In genomic region chr3:93360045-93360444, GRCm38 (mm10) we compare ENCODE assay signal across 9 mouse cellular contexts. TPM values are rescaled to one million over a fixed set of nuclear protein-coding genes. Genes with fewer than 3 reads are reported as not detected.
DNase-seq lines count a peak whose midpoint lies in the region; ATAC-seq lines count a peak whose summit lies in the region.
"Had no signal": no experiment of that assay in that cellular context is flagged by ENCODE, and none has a peak within 500 bp of the region (broad histone marks: within the 10 kb centered on the region; RNA-seq: fewer than 3 reads in every experiment).

No protein-coding gene starts in this region.

- H3K4me3 ChIP-seq in intestine, embryonic 14.5 days (ENCODE audit: low read depth, low read length) = no peak overlapping the region
- no peak overlapping the region for H3K4me3 ChIP-seq in intestine, embryonic 16.5 days (ENCODE audit: low read length)
- no peak overlapping the region for H3K4me3 ChIP-seq in forebrain, embryonic 14.5 days (ENCODE audit: low read depth, low read length)
- H3K4me3 ChIP-seq in kidney, embryonic 14.5 days (ENCODE audit: low read length) = no peak overlapping the region
- no peak overlapping the region for H3K4me3 ChIP-seq in liver, embryonic 11.5 days (ENCODE audit: low read depth, low read length)
- H3K4me3 ChIP-seq: erythroblast, embryonic 14.5 days had no signal

- H3K4me1 ChIP-seq in intestine, embryonic 14.5 days (replicated peaks; ENCODE audit: control insufficient read depth, insufficient read depth, low read length) = no peaks in the 10 kb centered on the region
- H3K4me1 ChIP-seq in intestine, embryonic 16.5 days (ENCODE audit: control insufficient read depth, insufficient read depth, low read length) = no peaks in the 10 kb centered on the region
- H3K4me1 ChIP-seq in forebrain, embryonic 14.5 days (ENCODE audit: control insufficient read depth, insufficient read depth, low read length) = no peaks in the 10 kb centered on the region
- H3K4me1 ChIP-seq in kidney, embryonic 14.5 days (ENCODE audit: control insufficient read depth, insufficient read depth, low read length) = no peaks in the 10 kb centered on the region
- H3K4me1 ChIP-seq in liver, embryonic 11.5 days (replicated peaks; ENCODE audit: control insufficient read depth, insufficient read depth, low read length) = no peaks in the 10 kb centered on the region

- H3K36me3 ChIP-seq in intestine, embryonic 14.5 days (ENCODE audit: control insufficient read depth, insufficient read depth, low read length) = no peaks in the 10 kb centered on the region
- no peaks in the 10 kb centered on the region for H3K36me3 ChIP-seq in intestine, embryonic 16.5 days (ENCODE audit: control insufficient read depth, insufficient read depth, low read length)
- H3K36me3 ChIP-seq in forebrain, embryonic 14.5 days (ENCODE audit: control insufficient read depth, insufficient read depth, low read length) = no peaks in the 10 kb centered on the region
- H3K36me3 ChIP-seq in kidney, embryonic 14.5 days (ENCODE audit: control insufficient read depth, insufficient read depth, low read length) = no peaks in the 10 kb centered on the region
- no peaks in the 10 kb centered on the region for H3K36me3 ChIP-seq in liver, embryonic 11.5 days (ENCODE audit: control insufficient read depth, insufficient read depth, low read length)

- H3K27me3 ChIP-seq in intestine, embryonic 14.5 days (replicated peaks; ENCODE audit: control insufficient read depth, insufficient read depth, low read length) = no peaks in the 10 kb centered on the region
- no peaks in the 10 kb centered on the region for H3K27me3 ChIP-seq in intestine, embryonic 16.5 days (replicated peaks; ENCODE audit: control insufficient read depth, insufficient read depth, low read length)
- H3K27me3 ChIP-seq in forebrain, embryonic 14.5 days (replicated peaks; ENCODE audit: control insufficient read depth, insufficient read depth, low read length) = no peaks in the 10 kb centered on the region
- no peaks in the 10 kb centered on the region for H3K27me3 ChIP-seq in kidney, embryonic 14.5 days (ENCODE audit: control insufficient read depth, insufficient read depth, low read length)
- no peaks in the 10 kb centered on the region for H3K27me3 ChIP-seq in liver, embryonic 11.5 days (replicated peaks; ENCODE audit: control insufficient read depth, insufficient read depth, low read length)

- H3K27ac ChIP-seq in intestine, embryonic 14.5 days (ENCODE audit: low read depth) = no peak overlapping the region
- H3K27ac ChIP-seq in intestine, embryonic 16.5 days (ENCODE audit: low read length) = no peak overlapping the region
- no peak overlapping the region for H3K27ac ChIP-seq in forebrain, embryonic 14.5 days (ENCODE audit: low read depth, low read length)
- H3K27ac ChIP-seq in kidney, embryonic 14.5 days (ENCODE audit: low read depth, low read length) = no peak overlapping the region
- no peak overlapping the region for H3K27ac ChIP-seq in liver, embryonic 11.5 days (ENCODE audit: low read depth, low read length)

- 21% methylated on average over 7 of the region's 7 CpGs for WGBS in intestine, embryonic 14.5 days
- WGBS in intestine, embryonic 16.5 days = 21% methylated on average over 7 of the region's 7 CpGs
- 18% methylated on average over 7 of the region's 7 CpGs for WGBS in forebrain, embryonic 14.5 days
- 15% methylated on average over 7 of the region's 7 CpGs for WGBS in kidney, embryonic 14.5 days
- 21% methylated on average over 7 of the region's 7 CpGs for WGBS in liver, embryonic 11.5 days

- ATAC-seq in intestine, embryonic 14.5 days (replicated peaks; ENCODE audit: low FRiP score, low TSS enrichment, low read depth) = no peak
- ATAC-seq in intestine, embryonic 16.5 days = no peak
- ATAC-seq in forebrain, embryonic 14.5 days = no peak
- ATAC-seq in kidney, embryonic 14.5 days (ENCODE audit: low FRiP score, low TSS enrichment) = peak; percentile 70; the same call in 1 of the 2 replicates
- ATAC-seq in liver, embryonic 11.5 days (replicated peaks; ENCODE audit: low FRiP score) = peak; percentile 43; the same call in 1 of the 2 replicates

- no peaks in the 10 kb centered on the region for H3K9me3 ChIP-seq in intestine, embryonic 14.5 days (ENCODE audit: control insufficient read depth, low read length)
- no peaks in the 10 kb centered on the region for H3K9me3 ChIP-seq in intestine, embryonic 16.5 days (ENCODE audit: control insufficient read depth, low read length)
- H3K9me3 ChIP-seq in forebrain, embryonic 14.5 days (replicated peaks; ENCODE audit: control insufficient read depth, low read length) = no peaks in the 10 kb centered on the region
- H3K9me3 ChIP-seq in kidney, embryonic 14.5 days (ENCODE audit: control insufficient read depth, low read length) = no peaks in the 10 kb centered on the region
- no peaks in the 10 kb centered on the region for H3K9me3 ChIP-seq in liver, embryonic 11.5 days (ENCODE audit: control insufficient read depth, low read length)

- no peak overlapping the region for H3K9ac ChIP-seq in intestine, embryonic 14.5 days (ENCODE audit: low read length)
- H3K9ac ChIP-seq in intestine, embryonic 16.5 days (ENCODE audit: low read depth, low read length) = no peak overlapping the region
- H3K9ac ChIP-seq in forebrain, embryonic 14.5 days (ENCODE audit: low read length) = no peak overlapping the region
- H3K9ac ChIP-seq in kidney, embryonic 14.5 days (ENCODE audit: low read depth, low read length) = no peak overlapping the region
- H3K9ac ChIP-seq in liver, embryonic 11.5 days (ENCODE audit: low read depth, low read length) = no peak overlapping the region

- no peak overlapping the region for H3K4me2 ChIP-seq in intestine, embryonic 14.5 days (ENCODE audit: low read length)
- no peak overlapping the region for H3K4me2 ChIP-seq in intestine, embryonic 16.5 days (ENCODE audit: low read depth, low read length)
- H3K4me2 ChIP-seq in forebrain, embryonic 14.5 days (ENCODE audit: low read length) = no peak overlapping the region
- no peak overlapping the region for H3K4me2 ChIP-seq in kidney, embryonic 14.5 days (replicated peaks; ENCODE audit: low read depth, low read length)
- H3K4me2 ChIP-seq in liver, embryonic 11.5 days = no peak overlapping the region

- peak; percentile 69 for DNase-seq in intestine, embryonic 14.5 days (ENCODE audit: low spot score)
- peak; percentile 39 to 78 for DNase-seq in adrenal gland, adult (ENCODE audit: inconsistent age in 2 of 2, low spot score in 1 of 2)
- peak; percentile 14 for DNase-seq in forebrain, embryonic 14.5 days (ENCODE audit: low spot score)
- DNase-seq in liver, embryonic 11.5 days (ENCODE audit: low spot score) = peak; percentile 38
- peak; percentile 46 for DNase-seq in retina, postnatal 1 day
- DNase-seq in urinary bladder, postnatal 36 days (ENCODE audit: low spot score in 2 of 2) = peak; percentile 53 to 57

RNA-seq across cellular contexts. Expression of gene Rptn, which starts 33.5 kb away (rescaled TPM):
- not detected in 2 replicates for polyA plus RNA-seq in intestine, embryonic 14.5 days (2014; fragmentation: Nextera tagmentation; extraction: Ambion mirVana)
- polyA plus RNA-seq in intestine, embryonic 16.5 days (2015; fragmentation: Nextera tagmentation; extraction: Ambion mirVana) = not detected in 2 replicates
- not detected in 2 replicates for polyA plus RNA-seq in forebrain, embryonic 14.5 days (2014; fragmentation: Nextera tagmentation; extraction: Ambion mirVana)
- not detected in 2 replicates for polyA plus RNA-seq in kidney, embryonic 14.5 days (2014; fragmentation: Nextera tagmentation; extraction: Ambion mirVana)
- not detected in 2 replicates for polyA plus RNA-seq in liver, embryonic 11.5 days (2014; fragmentation: Nextera tagmentation; extraction: Ambion mirVana)

RNA-seq across cellular contexts. Expression of gene Hrnr, which starts 40.5 kb away (rescaled TPM):
- polyA plus RNA-seq in intestine, embryonic 14.5 days (2014; fragmentation: Nextera tagmentation; extraction: Ambion mirVana) = not detected in 2 replicates
- 0.01 and 0.06 TPM in 2 replicates for polyA plus RNA-seq in intestine, embryonic 16.5 days (2015; fragmentation: Nextera tagmentation; extraction: Ambion mirVana)
- not detected in 2 replicates for polyA plus RNA-seq in forebrain, embryonic 14.5 days (2014; fragmentation: Nextera tagmentation; extraction: Ambion mirVana)
- 0.01 TPM in 1 of 2 replicates, not detected in the other for polyA plus RNA-seq in kidney, embryonic 14.5 days (2014; fragmentation: Nextera tagmentation; extraction: Ambion mirVana)
- not detected in 2 replicates for polyA plus RNA-seq in liver, embryonic 11.5 days (2014; fragmentation: Nextera tagmentation; extraction: Ambion mirVana)
- polyA plus RNA-seq: erythroblast, embryonic 14.5 days had no signal

Comparison
In these comparisons a context has a peak if more than half of its experiments do, and no peak if none do; other contexts are left out.
1. ATAC-seq: peak in kidney, embryonic 14.5 days (single experiment) and liver, embryonic 11.5 days (single experiment); none in intestine, embryonic 14.5 days (single experiment), intestine, embryonic 16.5 days (single experiment) and forebrain, embryonic 14.5 days (single experiment).
2. DNase-seq: peak in every context shown above with its lines; median percentile 69 in intestine, embryonic 14.5 days; 58 in adrenal gland, adult; 55 in urinary bladder, postnatal 36 days; 46 in retina, postnatal 1 day; 38 in liver, embryonic 11.5 days; 14 in forebrain, embryonic 14.5 days.